Mouse (Mus musculus) testis, adult 10 weeks (tissue): Measurements from ENCODE around the gene Gata5. TPM values are rescaled to one million over a fixed set of nuclear protein-coding genes. Genes with fewer than 3 reads are reported as not detected.

Experiments
- polyA plus RNA-seq: library from polyadenylated mRNA; stranded (reverse); fragments of 350-450 nt; fragmentation: Illumina TruSeq; extraction: RNeasy Lipid Tissue Mini Kit (QIAGEN cat#74804); gene quantifications from one replicate; pipeline ENCODE4 v1.2.3, GENCODE M21; 2014; ENCODE audit warnings: low read depth, low replicate concordance

Gene Gata5
- 0.06 TPM for polyA plus RNA-seq

DNA sequence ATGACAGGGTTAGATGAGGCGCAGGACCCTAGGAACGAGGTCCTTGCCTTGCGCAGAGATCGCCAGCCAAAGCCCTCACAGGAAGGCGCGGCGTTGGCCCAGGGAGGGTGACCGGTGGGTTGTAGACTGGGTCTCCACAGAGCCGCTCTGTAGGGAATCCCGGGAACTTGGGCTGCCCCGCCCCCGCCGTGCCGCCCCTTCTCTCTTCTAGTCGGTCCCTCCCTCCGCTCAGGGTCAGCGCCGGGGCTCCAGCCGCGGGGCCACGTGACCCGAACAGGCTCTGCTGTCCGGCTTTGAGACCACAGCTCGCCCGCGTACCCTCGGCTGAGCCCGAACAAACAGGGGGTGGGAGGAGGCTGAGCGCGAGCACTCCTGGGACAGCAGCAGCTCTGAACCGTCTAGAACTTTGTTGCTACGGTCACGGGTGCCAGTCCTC, at the start of gene Gata5:
Gata5 (minus strand) TSS at position 149 of the 436 bp plus-strand sequence.

DNA sequence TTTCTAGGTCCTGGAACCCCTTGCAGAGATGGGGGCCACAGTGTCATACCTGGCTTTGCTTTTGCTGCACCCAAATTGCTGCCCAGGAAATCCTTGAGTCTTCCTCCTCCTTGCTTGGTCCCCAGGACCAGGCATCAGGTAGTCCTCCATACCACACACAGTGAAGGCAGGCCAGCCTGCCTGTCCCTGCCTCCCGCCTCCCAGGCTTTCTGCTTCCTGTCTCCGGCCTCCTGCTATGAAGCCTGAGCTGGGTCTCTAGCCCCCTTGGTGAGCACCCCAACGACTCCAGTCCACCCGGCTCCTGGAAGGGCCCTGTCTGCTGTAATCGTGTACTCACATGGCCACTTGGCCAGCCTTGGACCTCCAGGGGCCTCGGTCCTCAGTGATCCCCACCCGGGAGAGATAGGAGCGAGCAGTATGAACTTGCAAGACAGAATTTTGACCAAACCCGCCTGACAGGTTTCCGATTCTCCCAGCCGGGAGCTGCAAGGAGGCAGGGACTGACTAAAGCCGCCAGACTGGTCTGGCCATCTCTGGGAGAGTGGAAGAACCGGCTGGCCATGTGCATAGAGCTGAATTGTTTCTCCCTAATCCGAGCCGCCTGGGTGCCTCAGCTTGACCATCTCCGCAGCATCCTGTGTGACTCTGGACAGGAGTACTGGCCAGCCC, 44.9 kb downstream of the Gata5 start, which contains the start of gene Rbbp8nl:
Rbbp8nl (minus strand) TSS at position 440 of the 669 bp plus-strand sequence.

Other genes with a start within 250 kb of the Gata5 start
- gene Hrh3, start 230.2 kb downstream of the Gata5 start, polyA plus RNA-seq = not detected
- gene Osbpl2, start 215.4 kb downstream of the Gata5 start, polyA plus RNA-seq = 29.3 TPM
- gene Adrm1, start 163.2 kb downstream of the Gata5 start, polyA plus RNA-seq = 20.2 TPM
- 0.35 TPM for gene Lama5, start 108.8 kb downstream of the Gata5 start, polyA plus RNA-seq
- gene Rps21, start 77.3 kb downstream of the Gata5 start, polyA plus RNA-seq = 56.7 TPM
- gene Cables2, start 61.2 kb downstream of the Gata5 start, polyA plus RNA-seq = 10.9 TPM
- gene Rbbp8nl, start 44.8 kb downstream of the Gata5 start, polyA plus RNA-seq = not detected
- gene Slco4a1, start 121.5 kb upstream of the Gata5 start, polyA plus RNA-seq = not detected
- gene Ntsr1, start 165.3 kb upstream of the Gata5 start, polyA plus RNA-seq = 0.11 TPM
- gene Mrgbp, start 246.6 kb upstream of the Gata5 start, polyA plus RNA-seq = 77.9 TPM